Mouse (Mus musculus) liver, postnatal 0 days (tissue): ENCODE data around the gene Me3. TPM values are rescaled to one million over a fixed set of nuclear protein-coding genes. Genes with fewer than 3 reads are reported as not detected.

Experiments used
- ATAC-seq: fragments of 200-750 bp; cut with Nextera tagmentation; 2 replicates; pipeline ENCODE4 v1.8.0; 2017; ENCODE audit warnings: mild to moderate bottlenecking, moderate library complexity
- DNase-seq: peaks from one replicate; pipeline ENCODE4 v3.0.0-alpha.2; 2016
- H3K27ac ChIP-seq: fragments of 300-500 bp; sonication (generic); 2 replicates; pipeline ENCODE4 v1.5.1; 2014; ENCODE audit warnings: antibody characterized with exemption, moderate library complexity, mild to moderate bottlenecking, low read depth
- H3K27me3 ChIP-seq: fragments of 300-500 bp; sonication (generic); 2 replicates; pipeline ENCODE4 v1.6.1; 2014; ENCODE audit warnings: low read length, control low read depth, mixed read lengths; ENCODE audit not compliant: insufficient read depth
- H3K36me3 ChIP-seq: fragments of 300-500 bp; sonication (generic); replicated peaks from 2 replicates; pipeline ENCODE4 v1.6.1; 2014; ENCODE audit warnings: mild to moderate bottlenecking, control low read depth, low read length, moderate library complexity, mixed read lengths; ENCODE audit not compliant: insufficient read depth
- H3K4me1 ChIP-seq: fragments of 300-500 bp; sonication (generic); 2 replicates; pipeline ENCODE4 v1.6.1; 2014; ENCODE audit warnings: antibody characterized with exemption, mild to moderate bottlenecking, control low read depth; ENCODE audit not compliant: insufficient read depth
- H3K4me2 ChIP-seq: fragments of 300-500 bp; sonication (generic); 2 replicates; pipeline ENCODE4 v1.6.1; 2014; ENCODE audit warnings: low read depth, mild to moderate bottlenecking, low read length, moderate library complexity, mixed read lengths
- H3K4me3 ChIP-seq: fragments of 300-500 bp; sonication (generic); 2 replicates; pipeline ENCODE4 v1.5.1; 2014; ENCODE audit warnings: low read depth, low read length
- H3K9ac ChIP-seq: fragments of 300-500 bp; sonication (generic); replicated peaks from 2 replicates; pipeline ENCODE4 v1.6.1; 2014; ENCODE audit warnings: mild to moderate bottlenecking, moderate library complexity
- H3K9me3 ChIP-seq: fragments of 300-500 bp; sonication (generic); 2 replicates; pipeline ENCODE4 v1.6.1; 2016; ENCODE audit warnings: mild to moderate bottlenecking, control low read depth, low read length, mixed read lengths
- CTCF ChIP-seq: sonication (generic); IDR thresholded peaks from 2 replicates; pipeline ENCODE4 v1.5.1; 2016; ENCODE audit warnings: antibody characterized with exemption, low read depth
- EP300 ChIP-seq: IDR thresholded peaks from 2 replicates; pipeline ENCODE4 v1.6.1; 2016; ENCODE audit warnings: antibody characterized with exemption, low read depth, mild to moderate bottlenecking
- WGBS: fragments of 180-500 bp; shearing (Covaris S2); extraction: QIAGEN DNeasy Blood & Tissue Kit; methylation state at CpG from one replicate; pipeline ENCODE4 v1.1.7; 2014; ENCODE audit not compliant: insufficient replicate concordance; 5-methylcytosine and 5-hydroxymethylcytosine counted together
- polyA plus RNA-seq: library from polyadenylated mRNA; unstranded; fragments of >200 nt; fragmentation: Nextera tagmentation; extraction: Ambion mirVana; gene quantifications from 2 replicates; pipeline ENCODE4 v1.2.1, GENCODE M21; 2015

The Me3 gene
- polyA plus RNA-seq, 1 experiment from 2014 or later = 0.34 TPM

- Histone ChIP-seq H3K27ac (no peak overlapping the region), H3K36me3 (no peaks in the 10 kb centered on the region), H3K4me2 (no peak overlapping the region), H3K9me3 (no peaks in the 10 kb centered on the region), H3K4me1 (no peaks in the 10 kb centered on the region), H3K9ac (no peak overlapping the region), H3K27me3 (no peaks in the 10 kb centered on the region), H3K4me3 (no peak overlapping the region)
- DNase-seq (no peak), ATAC-seq (no peak)
- TF ChIP-seq CTCF (no peak), EP300 (no peak)
- WGBS = 68% methylated on average over 3 of the region's 3 CpGs
These were observed 84.0 kb downstream of the Me3 start for GRCm38 (mm10) chr7:89716226-89716625.

GRCm38 (mm10) chr7:89717521-89717920 lies 85.3 kb downstream of the Me3 start:
- no peaks in the 10 kb centered on the region for H3K36me3 ChIP-seq
- no peak overlapping the region for H3K9ac ChIP-seq
- TF ChIP-seq EP300 = no peak
- no peak for TF ChIP-seq CTCF
- ATAC-seq = no peak
- H3K4me1 ChIP-seq = no peaks in the 10 kb centered on the region
- no peaks in the 10 kb centered on the region for H3K9me3 ChIP-seq
- no peaks in the 10 kb centered on the region for H3K27me3 ChIP-seq
- DNase-seq = no peak
- H3K27ac ChIP-seq = no peak overlapping the region
- no peak overlapping the region for H3K4me3 ChIP-seq
- 39% methylated on average over 2 of the region's 2 CpGs for WGBS
- H3K4me2 ChIP-seq = no peak overlapping the region

GRCm38 (mm10) chr7:89718264-89718663 lies 86.1 kb downstream of the Me3 start:
- H3K27me3 ChIP-seq = no peaks in the 10 kb centered on the region
- H3K9me3 ChIP-seq = no peaks in the 10 kb centered on the region
- H3K4me1 ChIP-seq = no peaks in the 10 kb centered on the region
- WGBS = 58% methylated on average over 2 of the region's 2 CpGs
- DNase-seq (no peak), ATAC-seq (no peak)
- no peaks in the 10 kb centered on the region for H3K36me3 ChIP-seq
- no peak overlapping the region for H3K9ac ChIP-seq
- no peak overlapping the region for H3K4me2 ChIP-seq
- TF ChIP-seq CTCF = no peak
- TF ChIP-seq EP300 = no peak
- H3K4me3 ChIP-seq = no peak overlapping the region
- no peak overlapping the region for H3K27ac ChIP-seq

GRCm38 (mm10) chr7:89720256-89720655 lies 88.1 kb downstream of the Me3 start:
- H3K27me3 ChIP-seq = no peaks in the 10 kb centered on the region
- no peaks in the 10 kb centered on the region for H3K4me1 ChIP-seq
- TF ChIP-seq EP300 = no peak
- TF ChIP-seq CTCF = no peak
- H3K4me3 ChIP-seq = no peak overlapping the region
- WGBS = 72% methylated on average over 2 of the region's 2 CpGs
- no peak overlapping the region for H3K9ac ChIP-seq
- ATAC-seq (no peak), DNase-seq (no peak)
- no peak overlapping the region for H3K27ac ChIP-seq
- no peaks in the 10 kb centered on the region for H3K36me3 ChIP-seq
- no peak overlapping the region for H3K4me2 ChIP-seq
- no peaks in the 10 kb centered on the region for H3K9me3 ChIP-seq

GRCm38 (mm10) chr7:89726712-89727111 lies 94.5 kb downstream of the Me3 start:
- DNase-seq (no peak), ATAC-seq (no peak)
- no peaks in the 10 kb centered on the region for H3K9me3 ChIP-seq
- WGBS = 69% methylated on average over 3 of the region's 3 CpGs
- TF ChIP-seq CTCF = no peak
- TF ChIP-seq EP300 = no peak
- no peak overlapping the region for H3K4me2 ChIP-seq
- no peaks in the 10 kb centered on the region for H3K4me1 ChIP-seq
- no peak overlapping the region for H3K4me3 ChIP-seq
- H3K36me3 ChIP-seq = no peaks in the 10 kb centered on the region
- H3K9ac ChIP-seq = no peak overlapping the region
- H3K27ac ChIP-seq = no peak overlapping the region
- no peaks in the 10 kb centered on the region for H3K27me3 ChIP-seq

GRCm38 (mm10) chr7:89727615-89728014 lies 95.4 kb downstream of the Me3 start:
- Histone ChIP-seq H3K4me1 (no peaks in the 10 kb centered on the region), H3K4me3 (no peak overlapping the region), H3K27me3 (no peaks in the 10 kb centered on the region), H3K4me2 (no peak overlapping the region), H3K9ac (no peak overlapping the region), H3K36me3 (no peaks in the 10 kb centered on the region), H3K27ac (no peak overlapping the region), H3K9me3 (no peaks in the 10 kb centered on the region)
- TF ChIP-seq EP300 = no peak
- TF ChIP-seq CTCF = no peak
- DNase-seq (no peak), ATAC-seq (no peak)
- WGBS = 68% methylated on average over 1 of the region's 1 CpGs

GRCm38 (mm10) chr7:89728393-89728792 lies 96.2 kb downstream of the Me3 start:
- Histone ChIP-seq H3K4me3 (no peak overlapping the region), H3K27me3 (no peaks in the 10 kb centered on the region), H3K4me1 (no peaks in the 10 kb centered on the region), H3K9ac (no peak overlapping the region), H3K9me3 (no peaks in the 10 kb centered on the region), H3K27ac (no peak overlapping the region), H3K36me3 (no peaks in the 10 kb centered on the region), H3K4me2 (no peak overlapping the region)
- ATAC-seq (no peak), DNase-seq (no peak)
- WGBS = 71% methylated on average over 3 of the region's 3 CpGs
- TF ChIP-seq EP300 = no peak
- TF ChIP-seq CTCF = no peak
